Mouse (Mus musculus): ENCODE results near the gene Srgap1. TPM values are rescaled to one million over a fixed set of nuclear protein-coding genes. Genes with fewer than 3 reads are reported as not detected.

The Srgap1 gene
- total RNA-seq, 2 experiments from 2014 or later = 8.5 to 12.5 TPM

DNA sequence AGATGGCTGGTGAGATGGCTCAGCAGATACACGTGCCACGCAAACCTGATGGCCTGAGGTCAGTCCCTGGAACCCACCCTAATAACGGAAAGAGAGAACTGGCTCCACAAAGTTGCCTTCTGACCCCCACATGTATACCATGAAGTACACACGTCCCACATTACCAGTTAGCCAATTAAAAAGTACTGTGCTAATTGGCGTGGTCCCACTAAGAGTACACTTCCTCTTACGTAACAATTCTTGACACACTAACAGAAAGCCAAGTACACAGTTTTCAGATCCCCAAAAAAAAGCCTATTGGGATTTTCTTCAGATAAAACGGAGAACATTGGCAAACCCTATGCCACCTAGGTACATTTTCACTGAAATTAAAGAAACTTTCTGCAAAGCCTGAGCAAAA is 73.8 kb downstream of the Srgap1 start:
- intact Hi-C loops (cut with DNase I) = loop anchor here (5.0 kb wide), 1 partner anchor 74 kb away; the partner anchor contains the start of gene Srgap1
- DNase-seq (ENCODE audit: low spot score in 2 of 2) = no peak

DNA sequence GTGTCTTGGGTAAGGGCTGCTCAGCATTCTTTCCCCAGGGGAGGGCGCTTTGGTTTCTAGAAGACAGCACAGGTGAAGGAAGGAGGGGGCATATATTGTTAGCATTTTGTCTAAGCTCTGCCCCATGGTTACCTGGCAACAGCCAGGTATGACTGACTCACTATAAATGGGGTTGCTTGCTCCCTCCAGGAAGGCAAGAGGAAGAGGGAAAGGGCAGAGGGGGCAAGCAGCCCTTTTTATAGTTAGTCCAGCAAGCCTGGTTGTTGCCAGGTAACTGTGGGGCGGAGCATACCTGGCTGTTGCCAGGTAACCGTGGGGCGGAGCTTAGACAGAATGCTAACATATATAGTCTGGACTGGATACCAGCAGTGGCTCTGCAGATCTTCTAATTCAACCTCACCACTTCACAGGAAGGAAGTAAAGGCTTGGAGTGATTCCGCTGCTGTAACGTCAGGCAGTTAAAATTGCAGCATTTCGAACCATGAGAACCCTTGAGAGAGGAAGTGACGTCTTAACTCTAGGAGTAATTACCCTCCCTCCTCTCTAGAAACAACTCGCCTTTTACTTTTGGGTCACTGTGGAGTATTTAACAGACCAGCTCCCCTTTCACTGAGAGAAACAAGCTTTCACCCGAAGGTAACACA is 74.7 kb downstream of the Srgap1 start:
- no peak for DNase-seq (ENCODE audit: low spot score in 2 of 2)
- intact Hi-C loops (cut with DNase I) = loop anchor here (5.0 kb wide), 1 partner anchor 75 kb away; the partner anchor contains the start of gene Srgap1

DNA sequence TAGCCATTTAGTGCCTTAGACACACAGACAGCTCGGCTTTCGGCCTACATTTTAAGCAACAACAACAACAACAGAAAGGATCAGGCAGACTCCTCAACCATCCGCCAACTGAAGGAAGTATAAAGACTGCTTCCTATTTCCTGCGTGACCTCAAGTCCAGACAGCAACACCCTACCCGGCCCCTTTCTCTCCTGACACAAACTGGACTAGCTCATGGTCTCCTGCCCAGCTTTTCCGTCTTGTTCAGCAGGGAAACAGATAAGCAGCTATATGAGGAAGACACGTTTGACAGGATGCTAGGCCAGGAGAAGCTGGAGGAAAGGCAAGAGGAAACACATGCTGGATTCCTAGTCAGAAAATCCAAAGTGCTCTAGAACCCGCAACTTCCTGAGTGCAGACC is 75.5 kb downstream of the Srgap1 start:
- intact Hi-C loops (cut with DNase I) = loop anchor here (5.0 kb wide), 1 partner anchor 76 kb away; the partner anchor contains the start of gene Srgap1
- DNase-seq (ENCODE audit: low spot score in 2 of 2) = no peak

DNA sequence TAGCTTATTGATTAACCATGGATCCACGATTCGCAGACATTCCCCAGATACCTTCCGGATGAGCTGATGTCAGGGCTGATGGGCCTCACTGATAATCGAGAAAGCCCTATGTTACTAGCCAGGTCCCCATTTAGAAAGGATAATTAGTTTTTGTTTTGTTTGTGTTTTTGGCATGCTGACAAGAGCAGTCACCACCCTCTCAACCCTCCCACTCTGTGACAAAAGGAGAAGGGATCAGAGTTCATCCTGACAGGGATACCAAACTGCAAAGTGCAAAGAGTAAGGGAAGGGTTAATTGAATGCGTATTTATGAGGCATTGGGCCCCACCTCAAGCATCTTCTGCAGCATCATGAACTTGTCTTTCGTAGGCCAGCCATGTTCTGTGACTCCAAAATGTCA is 76.2 kb downstream of the Srgap1 start:
- intact Hi-C loops (cut with DNase I) = loop anchor here (5.0 kb wide), 1 partner anchor 76 kb away; the partner anchor contains the start of gene Srgap1
- no peak for DNase-seq (ENCODE audit: low spot score in 2 of 2)

DNA sequence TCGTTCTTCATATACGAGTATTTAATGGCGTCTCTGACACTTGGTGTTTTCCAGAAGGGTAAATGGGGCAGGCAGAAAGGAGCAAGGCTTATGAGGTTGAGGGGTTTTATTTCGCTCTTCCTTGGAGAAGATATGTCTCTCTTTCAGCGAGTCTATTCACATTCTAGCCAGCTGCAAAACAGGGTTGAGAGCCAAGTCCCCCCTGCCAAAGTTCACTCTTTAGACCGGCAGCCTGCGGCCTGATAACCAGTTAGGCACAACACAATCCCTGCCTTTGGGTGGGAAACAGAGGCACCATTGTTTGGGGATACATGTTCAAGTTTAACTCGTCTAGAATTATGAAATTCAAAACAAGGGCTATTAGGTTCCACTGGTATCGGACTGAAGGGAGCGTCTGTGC is 83.0 kb downstream of the Srgap1 start:
- intact Hi-C loops (cut with DNase I) = no loop called here
- peak in 1 of 2 experiments; percentile 36 for DNase-seq (ENCODE audit: low spot score in 2 of 2)

DNA sequence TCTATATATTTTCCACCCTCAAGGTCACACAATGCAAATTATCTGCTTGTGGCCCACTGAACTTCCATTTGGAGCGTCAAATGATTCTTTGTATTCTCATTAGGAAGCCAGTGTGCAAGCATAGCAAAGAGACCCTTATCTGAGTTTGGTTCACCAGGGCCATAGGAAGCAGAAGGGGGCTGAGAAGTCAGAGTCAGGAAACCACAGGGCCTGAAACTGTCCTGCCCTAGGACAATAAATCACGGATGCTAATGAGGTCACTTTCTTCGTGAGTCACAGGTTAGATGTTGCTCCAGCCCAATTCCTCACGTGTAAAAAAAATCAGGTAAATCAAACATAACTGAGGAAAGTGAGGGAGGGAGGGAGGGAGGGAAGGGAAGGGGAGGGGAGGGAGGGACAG is 85.1 kb downstream of the Srgap1 start:
- intact Hi-C loops (cut with DNase I) = no loop called here
- no peak for DNase-seq (ENCODE audit: low spot score in 2 of 2)

DNA sequence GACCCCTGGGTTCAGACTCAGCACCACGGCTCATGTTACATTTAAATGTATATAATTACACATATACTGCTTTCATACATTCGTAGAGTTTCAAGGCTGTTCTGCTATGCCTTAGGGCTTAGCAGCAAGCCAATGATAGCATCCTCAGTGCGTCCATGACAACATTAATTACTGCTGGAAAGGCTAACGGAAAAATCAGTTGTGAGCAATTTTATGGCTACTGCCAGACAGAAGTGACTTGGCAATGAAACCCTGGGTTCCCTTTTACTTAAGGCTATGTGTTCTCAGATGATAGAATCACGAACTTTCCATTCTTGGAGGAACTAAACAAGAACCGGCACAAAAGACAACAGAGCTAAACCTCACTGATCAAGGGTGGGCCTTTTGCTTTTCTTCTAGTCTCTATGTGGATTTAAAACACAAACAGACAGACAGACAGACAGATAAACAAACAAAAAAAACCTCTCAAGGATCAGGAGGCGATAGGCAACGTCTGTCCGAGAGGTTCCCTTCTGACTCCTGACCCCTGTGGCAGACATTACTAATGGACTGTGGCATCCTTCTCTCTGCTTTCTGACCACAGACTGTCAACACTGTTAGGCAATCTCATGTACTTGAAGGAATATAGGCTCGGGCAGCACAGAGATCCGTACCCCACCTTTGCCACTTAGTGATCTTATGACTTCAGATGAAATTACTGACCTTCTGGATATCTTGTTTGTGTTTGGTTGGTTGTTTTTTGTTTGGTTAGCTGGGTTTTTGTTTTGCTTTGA is 85.8 kb downstream of the Srgap1 start:
- DNase-seq (ENCODE audit: low spot score in 2 of 2) = no peak
- intact Hi-C loops (cut with DNase I) = no loop called here

DNA sequence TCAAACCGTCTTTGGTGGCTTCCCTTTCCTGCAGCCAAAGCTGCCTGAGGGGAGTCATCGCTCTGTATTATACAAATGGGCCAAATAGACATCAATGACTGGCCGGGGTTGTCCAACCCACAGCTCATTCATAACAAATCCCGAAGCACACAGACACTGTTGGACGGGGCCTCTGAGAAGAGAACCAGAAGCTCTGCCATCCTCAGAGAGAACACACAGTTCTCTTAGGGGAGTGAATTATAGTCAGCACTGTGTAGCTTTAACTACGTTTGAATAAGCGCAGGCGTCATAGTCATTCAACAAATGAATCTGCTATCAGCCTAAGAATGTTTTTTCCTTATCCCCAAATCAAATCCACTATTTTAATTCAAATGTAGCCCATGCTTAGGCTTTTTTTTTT is 88.4 kb downstream of the Srgap1 start:
- intact Hi-C loops (cut with DNase I) = no loop called here
- peak; percentile 24 to 43 for DNase-seq (ENCODE audit: low spot score in 2 of 2)

DNA sequence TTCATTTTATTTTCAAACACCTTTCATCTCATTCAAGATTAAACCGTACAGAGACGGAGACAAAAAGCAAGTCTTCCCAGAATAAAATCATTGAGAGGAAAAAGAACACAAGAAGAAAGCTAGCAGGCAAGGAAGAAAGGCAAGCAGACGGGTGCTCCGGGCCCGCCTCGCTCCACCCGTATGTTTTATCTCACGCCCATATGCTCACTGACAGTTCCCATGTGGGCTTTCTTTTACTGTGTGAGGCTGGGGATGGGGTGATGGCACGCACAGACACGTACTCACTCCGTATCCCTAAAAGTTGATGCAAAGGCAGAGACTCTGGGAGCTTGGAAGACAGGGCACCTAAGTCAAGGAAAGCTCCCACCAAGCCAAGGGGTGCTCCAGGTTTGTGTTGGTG is 90.6 kb downstream of the Srgap1 start:
- intact Hi-C loops (cut with DNase I) = no loop called here
- DNase-seq (ENCODE audit: low spot score in 2 of 2) = peak; percentile 45 to 77

DNA sequence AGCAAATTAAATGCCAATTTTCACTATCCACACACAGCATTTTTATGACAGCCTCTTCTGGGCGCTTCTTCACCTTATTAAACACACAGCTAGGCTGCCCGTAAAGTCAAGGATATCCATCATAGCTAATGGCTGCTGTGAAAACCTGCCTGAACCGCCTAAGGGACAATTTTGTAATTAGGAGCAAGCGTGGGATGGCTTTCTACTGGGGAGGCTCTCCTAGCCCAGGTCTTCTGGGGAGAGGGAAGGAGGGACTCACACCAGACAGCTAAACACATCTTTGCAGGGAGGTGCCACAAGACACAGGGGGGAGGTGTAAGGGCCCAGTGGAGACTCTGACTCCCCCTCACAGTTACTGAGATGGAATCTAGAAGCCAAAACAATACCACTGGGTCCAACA is 91.4 kb downstream of the Srgap1 start:
- DNase-seq (ENCODE audit: low spot score in 2 of 2) = no peak
- intact Hi-C loops (cut with DNase I) = no loop called here

DNA sequence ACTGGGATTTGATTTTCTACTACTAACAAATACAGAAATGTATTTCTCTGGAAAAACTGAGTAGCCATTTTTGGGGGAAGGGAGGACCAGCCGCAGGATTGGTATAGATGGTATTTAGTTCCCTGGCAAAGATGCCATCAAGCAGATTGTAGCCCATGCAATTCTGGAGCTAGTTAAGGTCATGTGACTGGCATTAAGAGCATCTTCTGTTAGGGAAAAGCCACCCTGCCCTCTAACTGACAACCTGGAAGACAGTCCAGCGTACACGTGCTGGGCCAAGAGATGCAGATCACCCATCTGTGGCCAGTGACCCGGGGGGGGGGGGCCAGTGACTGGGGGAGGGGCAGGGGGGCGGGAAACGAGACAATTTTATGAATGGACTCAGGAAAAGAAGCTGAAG is 92.2 kb downstream of the Srgap1 start:
- intact Hi-C loops (cut with DNase I) = no loop called here
- no peak for DNase-seq (ENCODE audit: low spot score in 2 of 2)

DNA sequence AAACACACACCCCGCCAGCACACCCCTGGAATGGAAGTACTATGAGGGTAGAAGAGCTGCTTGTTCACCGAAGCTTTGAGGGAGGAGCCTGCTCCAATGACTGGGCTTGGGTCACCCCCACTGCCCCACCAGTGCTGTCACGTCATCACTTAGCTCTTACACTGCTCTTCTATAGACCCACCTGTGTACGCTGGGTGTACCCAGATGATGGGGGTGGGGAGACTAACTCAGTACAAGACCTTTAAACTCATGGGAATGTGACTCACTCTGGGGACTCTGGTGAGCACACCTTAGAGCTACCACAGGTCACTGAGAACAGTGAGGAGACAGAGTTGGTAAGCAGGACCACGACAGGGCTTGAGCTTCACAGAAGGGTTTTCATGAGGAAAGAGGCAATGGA is 94.1 kb downstream of the Srgap1 start:
- no peak for DNase-seq (ENCODE audit: low spot score in 2 of 2)
- intact Hi-C loops (cut with DNase I) = no loop called here

DNA sequence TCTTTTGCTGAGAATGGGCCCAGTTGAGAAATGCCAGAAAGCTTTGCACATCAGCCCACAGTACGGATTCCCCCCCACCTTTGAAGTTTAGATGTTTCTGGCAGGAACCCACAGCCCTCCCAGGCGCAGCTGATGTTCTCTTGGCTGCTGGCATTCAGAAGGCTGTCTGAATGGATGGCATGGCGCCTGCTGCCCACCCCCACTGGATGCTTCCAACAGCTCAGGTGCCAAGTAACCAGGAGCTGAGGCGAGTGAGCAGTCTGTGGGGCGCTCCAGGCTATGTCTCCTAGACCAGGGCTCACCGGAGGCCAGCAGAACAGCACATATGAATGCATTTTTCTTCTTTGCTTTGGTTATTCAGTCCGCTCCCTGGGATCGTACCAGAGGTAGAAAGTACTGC is 100.9 kb downstream of the Srgap1 start:
- peak; percentile 65 to 86 for DNase-seq (ENCODE audit: low spot score in 2 of 2)
- intact Hi-C loops (cut with DNase I) = no loop called here

DNA sequence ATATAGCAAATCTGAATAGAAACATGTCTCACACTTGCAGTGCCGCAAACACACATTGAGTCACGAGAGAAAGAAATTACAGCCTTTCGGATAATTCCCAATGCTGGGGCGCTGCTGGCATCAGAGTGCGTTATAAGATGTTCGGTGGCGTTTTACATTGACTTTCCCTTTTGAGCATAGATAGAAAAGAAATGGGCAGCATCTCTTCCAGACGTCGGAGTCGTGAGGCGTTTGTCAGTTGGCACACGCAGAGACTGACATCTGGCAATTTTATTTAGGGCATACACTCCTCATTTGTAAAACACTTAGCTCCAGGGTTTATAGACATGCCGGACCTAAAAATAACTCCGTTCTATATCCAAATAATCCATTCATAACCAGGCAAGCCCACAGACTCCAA is 115.2 kb downstream of the Srgap1 start:
- intact Hi-C loops (cut with DNase I) = no loop called here
- DNase-seq (ENCODE audit: low spot score in 2 of 2) = peak in 1 of 2 experiments; percentile 27

DNA sequence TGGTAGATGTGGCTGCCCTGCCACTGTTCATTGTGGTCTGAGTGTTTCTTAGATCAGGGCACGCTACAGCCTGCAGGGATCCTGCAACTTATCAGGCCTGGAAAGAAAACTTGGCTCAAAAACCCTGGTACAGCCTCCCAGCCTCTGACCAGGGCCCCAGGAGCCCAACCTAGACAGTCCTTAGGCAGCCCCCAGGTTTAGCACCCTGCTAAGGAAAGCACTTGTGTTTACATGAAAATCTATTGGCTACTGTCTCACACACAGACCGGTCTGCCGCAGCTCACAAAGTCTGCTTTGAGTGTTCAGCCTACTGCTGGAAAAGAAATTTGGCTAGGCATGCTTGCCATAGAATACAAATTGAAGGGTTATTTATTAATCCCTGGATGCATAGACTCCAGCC is 121.0 kb downstream of the Srgap1 start:
- DNase-seq (ENCODE audit: low spot score in 2 of 2) = no peak
- intact Hi-C loops (cut with DNase I) = no loop called here

DNA sequence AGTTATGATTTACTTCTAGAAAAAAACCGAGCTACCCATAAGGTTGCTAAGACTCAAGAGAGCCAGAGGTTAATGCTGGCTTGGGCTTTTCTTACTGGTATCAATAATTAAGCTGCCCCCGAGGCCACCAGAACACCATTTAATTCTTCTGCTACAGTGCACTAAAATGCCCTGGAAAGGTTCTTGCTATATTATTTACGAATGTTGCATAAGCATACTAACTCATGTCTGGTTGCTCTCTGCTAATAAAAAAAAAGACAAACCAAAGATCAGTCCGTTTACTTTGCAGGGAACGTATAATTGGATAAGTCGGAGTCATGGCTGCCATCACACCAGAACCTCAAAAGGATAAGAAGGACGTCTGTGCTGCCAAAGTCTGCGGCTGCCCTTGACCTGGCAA is 128.1 kb downstream of the Srgap1 start:
- DNase-seq (ENCODE audit: low spot score in 2 of 2) = no peak
- intact Hi-C loops (cut with DNase I) = no loop called here

DNA sequence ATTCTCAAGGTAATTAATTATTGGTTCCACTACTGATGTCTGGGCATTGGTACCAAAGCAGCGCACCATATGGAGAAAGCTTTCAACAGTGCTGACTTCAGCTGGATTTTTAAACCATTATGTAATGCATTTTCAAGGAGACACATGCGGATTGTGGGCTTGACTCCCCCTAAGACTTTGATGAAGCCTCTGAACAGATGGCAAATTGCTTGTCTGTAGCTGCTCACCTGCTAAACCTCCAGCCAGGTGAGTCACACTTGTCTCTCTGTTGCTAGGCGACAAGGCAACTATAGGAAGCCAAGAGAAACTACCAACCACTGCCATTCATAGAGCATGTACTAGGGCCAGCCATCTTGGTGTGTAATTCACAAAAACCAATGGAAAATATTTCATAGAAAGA is 128.5 kb downstream of the Srgap1 start:
- no peak for DNase-seq (ENCODE audit: low spot score in 2 of 2)
- intact Hi-C loops (cut with DNase I) = no loop called here

DNA sequence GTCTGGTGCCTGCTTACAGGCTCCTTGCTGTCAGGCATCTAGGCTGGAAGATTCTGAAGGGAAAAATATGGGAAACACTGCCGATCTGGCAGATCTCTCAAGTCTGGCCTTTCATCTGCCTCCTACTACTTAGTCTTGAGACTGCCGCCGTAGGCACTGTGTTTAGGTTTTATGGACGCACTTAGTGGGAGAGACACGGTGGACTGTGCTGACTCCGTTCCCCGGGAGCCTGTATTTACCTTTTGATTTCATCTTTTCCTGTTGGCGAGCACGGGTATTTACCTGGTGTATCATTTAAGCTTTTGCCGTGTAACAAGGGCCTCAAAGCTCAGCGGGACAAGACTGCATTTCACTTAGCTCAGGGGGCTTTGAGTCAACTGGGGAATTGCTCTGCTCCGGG is 131.6 kb downstream of the Srgap1 start:
- intact Hi-C loops (cut with DNase I) = no loop called here
- no peak for DNase-seq (ENCODE audit: low spot score in 2 of 2)

DNA sequence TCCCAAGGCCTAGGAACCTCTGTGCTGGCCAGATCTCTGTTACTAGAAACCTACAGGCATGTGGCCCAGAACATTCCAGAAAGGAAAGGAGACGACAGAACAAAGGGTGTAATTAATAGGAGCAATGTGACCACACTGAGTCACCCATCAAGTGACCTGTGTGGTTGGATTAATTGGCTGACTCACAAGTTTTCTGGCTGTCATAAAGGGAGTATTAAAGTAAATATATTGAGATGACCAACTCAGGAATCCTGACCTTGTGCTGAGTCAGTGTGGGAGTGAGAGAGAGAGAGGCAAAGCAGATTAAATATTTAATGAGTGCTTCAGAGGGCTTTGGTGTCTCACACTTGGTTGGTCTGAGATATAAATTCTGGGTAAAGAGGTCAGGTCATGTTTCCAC is 143.0 kb downstream of the Srgap1 start:
- intact Hi-C loops (cut with DNase I) = no loop called here
- no peak for DNase-seq (ENCODE audit: low spot score in 2 of 2)

DNA sequence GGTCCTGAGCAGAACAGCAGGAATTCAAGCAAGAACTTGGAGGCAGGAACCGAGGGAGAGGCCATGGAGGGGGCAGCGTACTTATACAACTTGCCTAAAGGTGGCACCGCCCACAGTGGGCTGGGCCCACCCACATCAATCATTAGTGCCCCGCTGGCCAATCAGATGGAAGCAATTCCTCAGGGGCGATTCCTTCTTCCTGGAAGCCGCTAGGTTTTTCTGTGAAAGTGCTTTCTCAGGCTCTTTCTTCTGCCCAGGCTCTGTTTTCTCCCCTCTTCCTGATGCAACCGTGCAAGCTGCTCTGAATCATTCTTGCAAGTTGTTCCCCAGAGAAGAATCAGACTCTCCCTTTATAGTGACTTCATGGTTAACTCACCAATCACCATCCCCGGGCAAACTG is 144.5 kb downstream of the Srgap1 start:
- no peak for DNase-seq (ENCODE audit: low spot score in 2 of 2)
- intact Hi-C loops (cut with DNase I) = no loop called here

DNA sequence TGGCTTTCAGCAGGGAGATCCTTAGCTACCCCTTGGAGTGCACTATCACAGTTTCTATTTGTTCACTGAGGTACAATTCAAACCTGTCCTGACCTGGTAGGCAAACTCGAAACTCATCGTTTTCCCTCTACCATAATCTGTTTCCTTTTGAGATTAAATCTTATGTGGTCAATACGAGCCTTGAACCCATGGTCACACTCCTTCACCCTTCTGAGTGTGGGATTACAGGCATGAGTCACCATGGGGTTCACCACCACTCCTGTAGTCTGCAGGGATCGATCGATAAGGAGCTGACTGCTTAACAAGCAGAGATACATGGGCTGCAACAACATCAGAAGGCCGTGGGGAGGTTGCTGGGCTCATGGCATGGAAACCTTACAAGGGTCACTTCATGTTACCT is 146.3 kb downstream of the Srgap1 start:
- intact Hi-C loops (cut with DNase I) = no loop called here
- DNase-seq (ENCODE audit: low spot score in 2 of 2) = no peak
